Mouse (Mus musculus): ENCODE measurements at regions not wholly inside any gene's neighbourhood (a gene's known extent, or its start where the extent isn't known, plus 50 kb on each side); places are given as distances from the start of the nearest gene placed in this dataset.

- TF ChIP-seq CTCF (IDR thresholded peaks at IDR 0.05; ENCODE audit: insufficient read depth, low read depth, low read length) (no peak), POLR2A (IDR thresholded peaks at IDR 0.05; ENCODE audit: insufficient read depth, low read depth, low read length) (no peak)
Observed at GRCm38 (mm10) chr8:11956268-11956667, 116.0 kb downstream of the Tex29 start.
